Mouse (Mus musculus) megakaryocyte, embryonic 14.5 days (primary cell): ENCODE measurements around the gene Rabgap1. TPM values are rescaled to one million over a fixed set of nuclear protein-coding genes. Genes with fewer than 3 reads are reported as not detected.
A peak's percentile ranks its signal among the peaks of the same experiment; 100 is the strongest.
"Not testable (repeated sequence)": the region's sequence is repeated elsewhere in the genome, so short reads cannot be mapped to it uniquely, and the experiment has no call there.

Experiments used
- H3K27me3 ChIP-seq: replicated peaks from 2 replicates; pipeline ENCODE3; 2012; ENCODE audit warnings: inconsistent platforms
- H3K36me3 ChIP-seq: replicated peaks from 2 replicates; pipeline ENCODE3; 2012; ENCODE audit warnings: low read length, inconsistent platforms, mixed read lengths
- H3K4me1 ChIP-seq: 2 replicates; pipeline ENCODE4 v1.6.1; 2012; ENCODE audit warnings: inconsistent platforms
- H3K4me3 ChIP-seq: replicated peaks from 2 replicates; pipeline ENCODE3; 2012; ENCODE audit warnings: moderate library complexity, mild to moderate bottlenecking, inconsistent platforms
- H3K9me3 ChIP-seq: 2 replicates; pipeline ENCODE4 v1.6.1; 2012; ENCODE audit warnings: inconsistent platforms
- FLI1 ChIP-seq: IDR thresholded peaks from 2 replicates; pipeline ENCODE4 v1.6.1; 2012; ENCODE audit warnings: low read length, inconsistent platforms, mixed read lengths
- GATA1 ChIP-seq: IDR thresholded peaks from 3 replicates; pipeline ENCODE4 v1.6.1; 2012; ENCODE audit warnings: mixed read lengths, low read length, inconsistent platforms, borderline replicate concordance
- polyA plus RNA-seq: library from polyadenylated mRNA; stranded (reverse); fragments of >175 nt; gene quantifications from 2 replicates; pipeline ENCODE4 v1.2.3, GENCODE M21; 2012; ENCODE audit warnings: low replicate concordance; ENCODE audit not compliant: insufficient read depth

The Rabgap1 gene
- polyA plus RNA-seq, 1 experiment, result 0.47 TPM

DNA sequence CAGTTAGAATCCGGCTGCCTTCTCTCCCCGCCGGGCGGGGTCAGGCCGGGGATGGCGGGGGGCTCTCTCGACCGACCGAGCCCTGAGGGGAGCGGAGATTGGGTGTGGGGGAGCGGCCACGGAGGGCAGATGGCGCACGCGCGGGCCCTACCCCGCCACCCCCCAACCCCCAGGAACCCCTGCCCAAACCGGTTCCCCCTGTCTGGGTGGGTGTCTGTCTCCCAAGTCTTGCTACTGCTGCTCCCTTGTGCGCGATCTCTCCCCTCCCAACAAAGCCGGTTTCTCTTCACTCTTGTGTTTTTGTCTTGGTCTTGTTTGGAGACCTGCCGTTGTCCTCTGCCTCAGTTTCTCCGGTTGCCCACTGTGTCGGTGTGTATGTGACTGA lies 9.3 kb downstream of the Rabgap1 start:
- TF ChIP-seq FLI1 (no peak), GATA1 (no peak)
- no peaks in the 10 kb centered on the region for H3K9me3 ChIP-seq
- peak overlapping the region; percentile 93 for H3K4me3 ChIP-seq
- H3K36me3 ChIP-seq, result peaks cover 8% of the 10 kb centered on the region
- H3K4me1 ChIP-seq, result peaks cover 36% of the 10 kb centered on the region
- H3K27me3 ChIP-seq, result no peaks in the 10 kb centered on the region

DNA sequence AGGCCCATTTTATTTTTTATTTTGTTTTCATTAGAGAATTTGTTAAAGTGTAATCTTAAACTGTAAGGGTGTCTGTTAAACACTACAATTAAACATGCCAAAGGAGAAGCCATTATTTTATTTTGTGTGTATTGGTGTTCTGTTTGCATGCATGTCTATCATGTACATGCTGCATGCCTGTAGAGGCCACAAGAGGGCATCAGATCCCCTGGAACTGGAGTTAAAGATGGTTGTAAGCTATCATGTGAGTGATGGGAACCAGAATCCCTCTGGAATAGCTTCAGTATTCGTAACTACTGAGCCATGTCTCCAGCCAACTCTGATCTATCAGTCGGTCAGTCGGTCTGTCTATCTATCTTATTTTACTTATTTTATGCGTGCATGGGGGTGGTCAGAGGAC lies 17.6 kb downstream of the Rabgap1 start:
- no peaks in the 10 kb centered on the region for H3K27me3 ChIP-seq
- peaks cover 12% of the 10 kb centered on the region for H3K4me1 ChIP-seq
- H3K4me3 ChIP-seq, result no peak overlapping the region
- no peak for TF ChIP-seq GATA1
- H3K9me3 ChIP-seq, result peaks cover 5% of the 10 kb centered on the region; the same call in 1 of the 2 replicates
- peaks cover 19% of the 10 kb centered on the region for H3K36me3 ChIP-seq

DNA sequence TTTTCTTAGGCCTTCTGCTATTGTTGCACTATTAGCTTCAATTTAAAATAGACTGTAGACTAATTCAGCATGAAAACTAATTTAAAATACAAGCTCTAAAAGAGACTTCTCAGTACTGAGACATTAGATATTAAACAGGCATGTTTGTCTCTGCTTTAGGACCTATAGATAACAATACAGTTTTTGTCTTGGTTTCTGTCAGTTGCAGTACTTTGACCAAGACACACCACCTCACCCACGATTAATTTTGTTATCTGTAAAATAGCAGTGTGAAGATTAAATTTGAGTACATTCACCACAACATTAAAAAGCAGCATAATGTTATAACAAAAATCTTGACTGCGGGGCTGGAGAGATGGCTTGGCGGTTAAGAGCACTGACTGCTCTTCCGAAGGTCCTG lies 23.2 kb downstream of the Rabgap1 start:
- Histone ChIP-seq H3K4me3 (no peak overlapping the region), H3K27me3 (no peaks in the 10 kb centered on the region), H3K36me3 (peaks cover 31% of the 10 kb centered on the region), H3K9me3 (no peaks in the 10 kb centered on the region), H3K4me1 (peaks cover 24% of the 10 kb centered on the region)
- no peak for TF ChIP-seq GATA1
- no peak for TF ChIP-seq FLI1

DNA sequence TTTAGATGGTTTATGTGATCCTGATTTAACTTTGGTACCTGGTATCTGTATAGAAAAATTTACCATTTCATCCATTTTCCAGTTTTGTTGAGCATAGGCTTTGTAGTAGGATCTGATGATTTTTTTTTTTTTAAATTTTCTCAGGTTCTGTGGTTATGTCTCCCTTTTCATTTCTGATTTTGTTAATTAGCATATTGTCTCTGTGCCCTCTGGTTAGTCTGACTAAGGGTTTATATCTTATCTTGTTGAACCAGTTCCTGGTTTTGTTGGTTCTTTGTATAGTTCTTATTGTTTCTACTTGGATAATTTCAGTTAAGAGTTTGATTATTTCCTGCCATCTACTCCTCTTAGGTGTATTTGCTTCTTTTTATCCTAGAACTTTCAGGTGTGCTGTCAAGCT lies 36.5 kb downstream of the Rabgap1 start:
- Histone ChIP-seq H3K4me1 (peaks cover 9% of the 10 kb centered on the region; the same call in 1 of the 2 replicates), H3K36me3 (peaks cover 59% of the 10 kb centered on the region), H3K9me3 (no peaks in the 10 kb centered on the region), H3K27me3 (no peaks in the 10 kb centered on the region), H3K4me3 (no peak overlapping the region)
- TF ChIP-seq GATA1, result no peak
- no peak for TF ChIP-seq FLI1

DNA sequence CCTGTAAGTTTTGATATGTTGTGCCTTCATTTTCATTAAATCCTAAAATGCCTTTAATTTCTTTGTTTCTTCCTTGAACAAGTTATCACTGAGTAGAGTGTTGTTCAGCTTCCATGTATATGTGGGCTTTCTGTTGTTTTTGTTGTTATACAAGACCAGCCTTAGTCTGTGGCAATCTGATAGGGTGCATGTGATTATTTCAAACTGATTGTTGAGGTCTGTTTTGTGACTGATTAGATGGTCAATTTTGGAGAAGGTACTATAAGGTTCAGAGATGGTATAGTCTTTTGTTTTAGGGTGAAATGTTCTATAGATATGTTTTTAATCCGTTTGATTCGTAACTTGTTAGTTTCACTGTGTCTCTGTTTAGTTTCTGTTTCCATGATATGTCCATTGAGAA lies 37.0 kb downstream of the Rabgap1 start:
- Histone ChIP-seq H3K9me3 (no peaks in the 10 kb centered on the region), H3K27me3 (no peaks in the 10 kb centered on the region), H3K36me3 (peaks cover 60% of the 10 kb centered on the region), H3K4me1 (peaks cover 9% of the 10 kb centered on the region; the same call in 1 of the 2 replicates), H3K4me3 (no peak overlapping the region)
- TF ChIP-seq GATA1 (no peak), FLI1 (no peak)

DNA sequence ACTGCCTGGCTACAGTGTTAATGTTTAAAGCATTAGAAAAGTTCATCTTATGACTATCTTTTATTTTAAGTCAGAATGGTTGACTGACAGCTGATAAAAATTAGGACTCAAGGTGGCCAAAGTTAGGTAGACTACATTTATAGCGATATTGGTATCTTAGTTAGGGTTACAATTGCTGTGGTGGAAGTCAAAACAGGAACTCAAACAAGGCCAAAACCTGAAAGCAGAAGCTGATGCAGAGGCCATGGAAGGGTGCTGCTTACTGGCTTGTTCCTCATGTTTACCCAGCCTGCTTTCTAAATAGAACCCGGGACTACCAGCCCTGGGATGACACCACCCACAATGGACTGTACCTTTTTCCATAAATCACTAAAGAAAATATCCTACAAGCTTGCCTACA lies 41.1 kb downstream of the Rabgap1 start:
- Histone ChIP-seq H3K27me3 (no peaks in the 10 kb centered on the region), H3K4me1 (peaks cover 9% of the 10 kb centered on the region; the same call in 1 of the 2 replicates), H3K9me3 (no peaks in the 10 kb centered on the region), H3K36me3 (peaks cover 67% of the 10 kb centered on the region), H3K4me3 (no peak overlapping the region)
- no peak for TF ChIP-seq GATA1
- TF ChIP-seq FLI1, result no peak

DNA sequence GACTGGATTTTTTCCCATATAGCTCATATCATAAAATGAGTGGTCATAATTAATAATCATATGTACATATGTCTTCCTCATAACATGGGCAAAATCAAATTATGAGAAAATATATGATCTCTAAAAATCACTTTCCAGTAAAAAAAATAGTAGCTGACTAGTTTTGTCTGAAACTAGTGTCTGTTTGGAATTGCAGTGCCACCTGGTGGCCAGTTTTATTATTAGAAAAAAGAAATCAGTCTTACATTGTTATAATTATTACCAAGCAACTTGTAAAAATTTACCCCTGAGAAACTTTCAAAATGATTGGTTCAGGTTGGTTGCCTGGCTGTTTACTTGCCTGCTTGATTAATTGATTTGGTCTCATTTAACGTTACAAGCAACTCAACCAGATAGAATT lies 42.3 kb downstream of the Rabgap1 start:
- TF ChIP-seq GATA1 (no peak), FLI1 (no peak)
- peaks cover 77% of the 10 kb centered on the region for H3K36me3 ChIP-seq

DNA sequence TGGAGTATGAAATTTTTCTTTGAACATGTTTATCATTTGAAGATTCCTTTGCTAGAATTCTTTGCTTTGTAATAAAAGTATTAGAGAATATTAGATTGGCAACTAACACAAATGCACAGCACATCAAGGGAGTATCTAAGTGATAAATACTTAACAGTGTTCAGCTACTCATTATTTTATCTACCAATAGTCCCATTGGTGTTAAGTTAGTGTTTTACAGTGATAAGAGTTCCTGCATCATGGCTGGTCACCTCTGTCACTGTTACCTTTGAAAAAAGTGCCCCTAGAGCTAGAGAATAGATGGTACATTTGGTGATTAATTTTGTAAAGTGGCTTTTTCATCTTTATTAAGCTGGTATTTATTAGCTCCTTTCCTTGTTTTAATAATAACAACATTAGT lies 43.3 kb downstream of the Rabgap1 start:
- Histone ChIP-seq H3K9me3 (no peaks in the 10 kb centered on the region), H3K4me1 (no peaks in the 10 kb centered on the region; the same call in 1 of the 2 replicates), H3K36me3 (peaks cover 81% of the 10 kb centered on the region), H3K27me3 (no peaks in the 10 kb centered on the region), H3K4me3 (no peak overlapping the region)
- no peak for TF ChIP-seq GATA1

More for the DNA sequence above, 42.3 kb downstream of the Rabgap1 start:
- Histone ChIP-seq H3K9me3 (no peaks in the 10 kb centered on the region), H3K27me3 (no peaks in the 10 kb centered on the region), H3K4me3 (no peak overlapping the region), H3K4me1 (peaks cover 5% of the 10 kb centered on the region; the same call in 1 of the 2 replicates)

DNA sequence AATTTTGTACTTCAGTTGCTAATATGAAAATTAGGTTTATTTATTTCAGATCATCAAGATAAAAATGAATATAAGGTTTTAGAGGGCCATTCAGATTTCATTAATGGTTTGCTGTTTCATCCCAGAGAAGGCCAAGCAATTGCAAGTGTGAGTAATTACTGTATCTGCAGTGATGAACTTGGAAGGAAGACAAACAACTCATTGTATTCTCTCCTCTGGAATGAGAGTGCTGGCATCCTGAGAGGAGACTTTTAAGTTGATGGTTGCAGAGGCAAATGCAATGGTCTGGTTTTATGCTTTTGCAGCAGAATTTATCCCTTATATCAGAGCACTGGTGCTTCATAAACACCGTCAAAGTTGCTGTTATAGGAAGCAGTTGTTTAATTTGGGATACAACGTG lies 45.9 kb downstream of the Rabgap1 start:
- H3K36me3 ChIP-seq, result peaks cover 90% of the 10 kb centered on the region
- H3K4me1 ChIP-seq, result no peaks in the 10 kb centered on the region
- no peak overlapping the region for H3K4me3 ChIP-seq
- no peaks in the 10 kb centered on the region for H3K9me3 ChIP-seq
- no peaks in the 10 kb centered on the region for H3K27me3 ChIP-seq
- TF ChIP-seq FLI1 (no peak), GATA1 (no peak)

DNA sequence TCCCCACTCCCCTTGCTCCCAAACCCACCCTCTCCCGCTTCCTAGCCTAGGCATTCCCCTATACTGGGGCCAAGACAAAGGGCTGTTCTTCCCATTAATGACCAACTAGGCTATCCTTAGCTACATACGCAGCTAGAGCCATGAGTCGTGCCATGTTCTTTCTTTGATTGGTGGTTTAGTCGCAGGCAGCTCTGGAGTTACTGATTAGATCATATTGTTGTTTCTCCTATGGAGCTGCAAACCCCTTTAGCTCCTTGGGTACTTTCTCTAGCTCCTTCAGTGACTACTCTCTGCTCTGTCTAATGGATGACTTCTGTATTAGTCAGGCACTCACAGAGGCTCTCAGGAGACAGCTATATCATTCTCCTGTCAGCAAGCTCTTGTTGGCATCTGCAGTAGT lies 54.2 kb downstream of the Rabgap1 start:
- Histone ChIP-seq H3K27me3 (no peaks in the 10 kb centered on the region), H3K36me3 (peaks cover 75% of the 10 kb centered on the region), H3K4me3 (no peak overlapping the region), H3K9me3 (no peaks in the 10 kb centered on the region), H3K4me1 (no peaks in the 10 kb centered on the region)
- TF ChIP-seq GATA1, result no peak
- TF ChIP-seq FLI1, result no peak

DNA sequence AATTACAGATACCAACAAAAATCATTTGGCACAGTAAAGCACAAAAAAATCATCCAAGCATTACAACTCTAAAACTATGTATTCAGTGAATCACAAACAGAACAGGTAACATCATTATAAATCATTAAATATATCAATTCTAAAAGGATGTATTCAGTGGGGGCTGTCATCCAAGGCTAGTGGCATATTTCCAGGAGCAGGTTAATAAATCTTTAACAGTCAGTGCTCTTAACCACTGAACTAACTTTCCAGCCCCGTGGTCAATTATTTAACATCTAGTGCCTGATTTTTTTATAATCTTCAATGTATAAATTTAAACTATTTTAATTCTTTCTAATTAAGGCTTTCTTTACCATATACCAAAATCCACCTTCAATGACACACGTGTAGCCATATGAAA lies 62.8 kb downstream of the Rabgap1 start:
- not testable (repeated sequence) for H3K4me3 ChIP-seq, H3K9me3 ChIP-seq, H3K27me3 ChIP-seq, H3K4me1 ChIP-seq
- H3K36me3 ChIP-seq, result peaks cover 83% of the 10 kb centered on the region
